Mouse (Mus musculus) adipose tissue, adult 10 weeks (tissue): ENCODE results near the gene Zfp91. TPM values are rescaled to one million over a fixed set of nuclear protein-coding genes. Genes with fewer than 3 reads are reported as not detected.

Experiments
- polyA plus RNA-seq: library from polyadenylated mRNA; stranded (reverse); fragments of 350-450 nt; fragmentation: Illumina TruSeq; extraction: RNeasy Lipid Tissue Mini Kit (QIAGEN cat#74804); gene quantifications from one replicate; pipeline ENCODE4 v1.2.3, GENCODE M21; 2014; ENCODE audit warnings: low read depth, low replicate concordance

Gene Zfp91
- 54.3 TPM for polyA plus RNA-seq

GRCm38 (mm10) chr19:12795511-12796327, at the start of gene Zfp91, which contains the start of gene Lpxn:
TSS of gene Zfp91 (minus strand) at chr19:12796126.
TSS of gene Lpxn (plus strand) at chr19:12796193.

DNA sequence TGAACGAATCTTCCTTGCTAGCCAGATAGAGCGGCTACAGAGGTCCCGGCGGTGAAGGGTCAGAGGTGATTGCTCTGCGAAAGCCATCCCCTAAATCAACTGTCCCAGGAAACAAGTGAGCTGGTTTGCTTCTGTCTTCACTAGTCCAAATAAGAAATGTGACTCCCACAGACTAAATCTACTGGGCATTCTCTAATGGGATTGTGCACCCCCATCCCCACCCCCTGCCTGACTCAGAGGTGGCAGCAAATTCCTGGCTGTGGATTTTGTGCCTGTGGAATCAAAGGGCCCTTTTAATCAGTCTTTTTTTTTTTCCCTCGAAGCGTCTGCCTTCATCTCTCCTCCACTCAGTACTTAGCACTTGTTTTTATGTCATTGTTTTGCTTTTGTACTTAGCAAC, 30.6 kb downstream of the Zfp91 start, which contains the start of gene Cntf:
Gene Cntf, minus strand, starts transcription at position 325 of the 400 bp plus-strand sequence.

Other genes with a start within 250 kb of the Zfp91 start
- not detected for gene Gm4952, start 196.2 kb downstream of the Zfp91 start, polyA plus RNA-seq
- gene Glyat, start 162.8 kb downstream of the Zfp91 start, polyA plus RNA-seq: 0.79 TPM
- gene Olfr1442, start 125.7 kb downstream of the Zfp91 start, polyA plus RNA-seq: not detected
- not detected for gene Olfr1443, start 118.0 kb downstream of the Zfp91 start, polyA plus RNA-seq
- 1.5 TPM for gene Keg1, start 100.3 kb downstream of the Zfp91 start, polyA plus RNA-seq
- gene Cntf, start 30.5 kb downstream of the Zfp91 start, polyA plus RNA-seq: 1.4 TPM
- 7.7 TPM for gene Lpxn, start 67 bp upstream of the Zfp91 start, polyA plus RNA-seq
- gene Gm5244, start 50.6 kb upstream of the Zfp91 start, polyA plus RNA-seq: not detected
- not detected for gene Olfr1444, start 61.2 kb upstream of the Zfp91 start, polyA plus RNA-seq
- not detected for gene Olfr1445, start 87.7 kb upstream of the Zfp91 start, polyA plus RNA-seq
- gene Olfr1446, start 97.4 kb upstream of the Zfp91 start, polyA plus RNA-seq: not detected
- not detected for gene Olfr1447, start 107.6 kb upstream of the Zfp91 start, polyA plus RNA-seq
- not detected for gene Olfr1448, start 128.3 kb upstream of the Zfp91 start, polyA plus RNA-seq
- gene Olfr1449, start 134.7 kb upstream of the Zfp91 start, polyA plus RNA-seq: not detected
- not detected for gene Olfr1450, start 154.1 kb upstream of the Zfp91 start, polyA plus RNA-seq
- gene Olfr1451, start 198.9 kb upstream of the Zfp91 start, polyA plus RNA-seq: not detected
- gene Olfr1453, start 232.2 kb upstream of the Zfp91 start, polyA plus RNA-seq: not detected